Mouse (Mus musculus) monocyte, adult 5-6 weeks (primary cell): Measurements from ENCODE around the gene Gm10134. TPM values are rescaled to one million over a fixed set of nuclear protein-coding genes. Genes with fewer than 3 reads are reported as not detected.
A peak's percentile ranks its signal among the peaks of the same experiment; 100 is the strongest.

Source experiments
- ATAC-seq: fragments of 153-309, 156-312 bp; replicated peaks from 2 replicates; pipeline ENCODE4 v1.8.0; 2017; ENCODE audit warnings: mild to moderate bottlenecking; ENCODE audit not compliant: low TSS enrichment, insufficient number of reproducible peaks, severe bottlenecking, poor library complexity, low FRiP score
- total RNA-seq: library from RNA; stranded (forward); fragments of 200-1000, 200-491, 200-594 nt; gene quantifications from 3 replicates; pipeline ENCODE4 v1.2.3, GENCODE M21; 2017

Gm10134 gene
- total RNA-seq, 1 experiment from 2014 or later: not detected

DNA sequence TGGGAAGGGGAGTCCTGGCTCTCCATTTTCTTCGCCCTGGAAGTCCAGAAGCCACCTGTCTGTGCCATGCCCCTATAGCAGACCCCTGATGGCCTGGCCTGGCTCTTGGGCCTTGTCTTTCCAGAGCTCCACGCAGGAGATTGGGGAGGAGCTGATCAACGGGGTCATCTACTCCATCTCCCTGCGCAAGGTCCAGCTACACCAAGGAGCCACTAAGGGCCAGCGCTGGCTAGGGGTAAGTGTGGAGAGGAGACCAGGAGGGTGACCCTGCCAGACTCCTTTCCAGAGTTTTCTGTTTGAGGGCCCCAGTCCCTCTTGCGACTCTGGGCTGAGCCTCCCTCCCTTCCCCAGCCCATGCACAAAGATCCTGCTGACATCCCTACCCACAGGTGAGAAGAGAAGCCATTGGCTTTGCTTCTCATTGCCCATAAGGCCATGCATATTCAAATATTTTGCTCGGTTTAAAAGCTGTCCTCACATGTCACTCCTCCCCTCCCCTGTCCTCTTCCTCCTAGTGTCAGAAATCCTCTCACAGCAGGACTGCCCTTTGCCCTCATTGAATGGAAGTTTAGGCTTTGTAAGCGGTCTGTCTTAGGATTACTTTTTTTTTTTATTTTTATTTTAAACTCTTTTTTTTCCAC, 34.8 kb downstream of the Gm10134 start:
- no peak for ATAC-seq

GRCm38 (mm10) chr2:28543894-28544293, 38.0 kb downstream of the Gm10134 start:
- ATAC-seq: no peak

GRCm38 (mm10) chr2:28545976-28546375, 40.1 kb downstream of the Gm10134 start:
- no peak for ATAC-seq

DNA sequence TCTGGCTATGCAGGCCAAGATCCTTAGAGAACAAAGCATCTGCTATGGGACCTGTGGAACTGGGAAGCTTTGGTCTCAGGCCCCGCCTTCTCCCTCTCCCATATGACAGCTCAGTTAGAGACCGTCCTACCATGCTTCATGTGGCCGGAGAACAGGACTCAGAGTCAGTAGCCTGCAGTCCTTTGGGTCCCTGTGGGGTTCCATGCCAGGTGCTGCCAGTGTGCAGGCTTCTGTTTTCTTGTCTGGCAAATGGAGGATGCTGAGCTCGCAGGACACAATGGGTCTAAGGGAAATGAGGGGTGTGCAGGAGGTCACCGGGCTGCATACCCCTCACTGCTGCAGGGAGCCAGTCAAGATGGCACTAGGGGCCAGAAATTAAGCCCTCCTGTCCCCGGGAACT, 40.7 kb downstream of the Gm10134 start:
- no peak for ATAC-seq

DNA sequence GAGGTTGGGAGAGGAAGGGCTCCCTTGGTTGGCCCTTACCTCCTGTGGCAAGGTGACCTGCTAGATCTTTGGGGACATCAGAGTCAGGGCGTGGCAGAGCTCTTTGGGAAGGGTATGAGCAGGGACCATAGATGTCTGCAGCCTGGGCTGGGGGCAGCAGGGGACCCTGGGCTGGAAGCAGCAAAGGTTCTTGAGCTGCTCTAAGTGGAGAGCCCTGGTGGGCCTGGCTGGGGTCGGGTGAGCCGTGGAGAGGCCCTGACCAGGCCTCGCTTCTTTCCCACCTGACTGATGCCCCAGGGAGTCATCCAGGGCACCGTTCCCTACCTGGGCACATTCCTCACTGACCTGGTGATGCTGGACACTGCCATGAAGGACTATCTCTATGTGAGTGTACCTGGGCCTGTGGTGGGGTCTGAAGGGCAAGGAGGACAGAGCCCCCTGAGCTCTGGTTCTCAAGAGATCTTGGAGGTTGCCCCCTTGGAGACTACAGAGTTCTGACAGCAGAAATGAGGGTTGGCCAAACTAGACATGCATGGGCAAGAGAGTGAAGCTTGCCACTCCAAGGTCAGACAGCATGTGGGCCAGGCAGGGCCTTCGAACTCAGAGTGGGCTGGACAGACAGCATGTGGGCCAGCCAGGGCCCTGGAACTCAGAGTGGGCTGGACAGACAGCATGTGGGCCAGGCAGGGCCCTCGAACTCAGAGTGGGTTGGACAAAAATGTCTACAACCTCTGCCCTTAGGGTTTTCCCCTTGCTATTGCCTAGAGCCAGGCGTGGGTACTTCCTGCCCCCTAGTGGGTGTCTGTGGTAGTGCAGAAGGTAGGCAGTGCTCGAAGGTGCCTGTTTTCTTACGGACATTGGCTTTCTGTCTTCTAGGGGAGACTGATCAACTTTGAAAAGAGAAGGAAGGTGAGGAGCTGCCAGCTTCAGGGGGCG, 41.6 kb downstream of the Gm10134 start:
- ATAC-seq: peak; percentile 80

- ATAC-seq: no peak
Measured at GRCm38 (mm10) chr2:28549157-28549556, 43.3 kb downstream of the Gm10134 start.

DNA sequence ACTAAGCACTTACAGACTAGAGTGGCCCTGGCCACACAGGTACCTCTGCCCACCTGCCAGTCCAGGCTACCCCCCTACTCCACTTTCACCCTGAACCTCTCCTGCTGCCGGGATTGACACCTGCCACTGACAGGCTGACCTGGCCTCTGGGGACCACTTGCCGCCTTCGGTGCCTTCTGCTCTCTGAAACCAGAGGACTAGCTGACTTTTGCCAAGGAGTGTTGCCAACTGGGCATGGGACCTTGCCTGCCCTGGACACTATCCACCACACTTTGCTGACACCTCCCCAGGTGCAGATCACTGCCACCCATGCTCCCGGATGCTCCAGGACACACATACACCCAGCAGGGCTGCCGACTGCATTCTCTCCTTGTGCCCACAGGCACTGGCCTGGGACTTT, 46.4 kb downstream of the Gm10134 start:
- no peak for ATAC-seq

Other genes with a start within 250 kb of the Gm10134 start
- gene Ppp1r26, start 59.3 kb upstream of the Gm10134 start, total RNA-seq: 0.10 TPM in 1 of 3 replicates, not detected in the others
- not detected in 3 replicates for gene 1700007K13Rik, start 39.8 kb upstream of the Gm10134 start, total RNA-seq
- 6.6 to 12.3 TPM (median 7.7 TPM) in 3 replicates for gene Mrps2, start 38.0 kb upstream of the Gm10134 start, total RNA-seq
- gene Gbgt1, start 9.2 kb upstream of the Gm10134 start, total RNA-seq: 0.76 to 1.8 TPM in 2 of 3 replicates, not detected in the other
- 3.5 to 14.6 TPM (median 9.2 TPM) in 3 replicates for gene Ralgds, start 7.0 kb downstream of the Gm10134 start, total RNA-seq
- gene Cel, start 57.3 kb downstream of the Gm10134 start, total RNA-seq: not detected in 3 replicates
- 5.6 to 17.7 TPM (median 9.1 TPM) in 3 replicates for gene Gtf3c5, start 77.7 kb downstream of the Gm10134 start, total RNA-seq
- gene Gfi1b, start 115.9 kb downstream of the Gm10134 start, total RNA-seq: 1.6 to 8.2 TPM (median 4.6 TPM) in 3 replicates
- 14.2 to 29.8 TPM (median 24.7 TPM) in 3 replicates for gene Tsc1, start 135.1 kb downstream of the Gm10134 start, total RNA-seq
- 1.3 to 10.1 TPM (median 3.3 TPM) in 3 replicates for gene Spaca9, start 193.6 kb downstream of the Gm10134 start, total RNA-seq
- 0.39 to 1.6 TPM in 2 of 3 replicates, not detected in the other for gene Ak8, start 194.1 kb downstream of the Gm10134 start, total RNA-seq